Mouse (Mus musculus): ENCODE measurements around the gene BC005537.
"Not testable (repeated sequence)": the region's sequence is repeated elsewhere in the genome, so short reads cannot be mapped to it uniquely, and the experiment has no call there.

Gene BC005537

DNA sequence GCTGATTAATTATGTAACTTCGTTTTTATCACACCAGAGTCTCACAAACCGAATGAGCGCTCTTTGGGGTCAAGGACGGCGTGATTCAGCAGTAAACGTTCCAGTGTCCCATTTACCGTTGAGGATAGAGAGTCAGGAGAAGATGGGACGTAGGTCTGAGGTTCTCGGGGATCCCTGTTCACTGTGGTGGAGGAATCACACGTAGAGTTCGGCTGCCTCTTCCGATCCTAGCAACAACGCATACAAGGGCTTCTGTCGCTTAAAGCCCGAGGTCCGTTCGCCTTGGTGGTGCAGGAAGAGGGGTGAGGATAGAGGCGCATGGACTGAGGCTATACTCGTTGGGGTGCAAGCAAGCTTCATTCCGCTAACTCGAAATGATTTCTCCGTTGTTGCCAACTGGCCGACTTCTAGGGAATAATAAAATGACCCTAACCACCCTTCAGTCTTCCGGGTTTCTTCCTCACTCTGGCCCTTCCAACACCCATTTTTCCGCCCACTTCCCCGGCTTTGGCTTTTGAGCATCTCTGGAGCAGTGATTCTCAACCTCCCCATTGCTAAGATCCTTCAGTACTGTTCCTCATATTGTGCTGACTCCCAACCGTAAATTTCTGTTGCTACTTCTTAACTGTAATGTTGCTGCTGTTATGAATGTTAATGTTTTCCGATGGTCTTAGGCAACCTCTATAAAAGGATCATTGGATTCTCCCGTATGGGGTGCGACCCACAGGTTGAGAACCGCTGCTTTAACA is 1.4 kb upstream of the BC005537 start:
- peak; percentile 21 for DNase-seq (ENCODE audit: low read depth, low spot score)

- peak; percentile 97 for DNase-seq (ENCODE audit: low read depth, low spot score)
These were observed 666 bp upstream of the BC005537 start for GRCm38 (mm10) chr13:24800674-24801307.

DNA sequence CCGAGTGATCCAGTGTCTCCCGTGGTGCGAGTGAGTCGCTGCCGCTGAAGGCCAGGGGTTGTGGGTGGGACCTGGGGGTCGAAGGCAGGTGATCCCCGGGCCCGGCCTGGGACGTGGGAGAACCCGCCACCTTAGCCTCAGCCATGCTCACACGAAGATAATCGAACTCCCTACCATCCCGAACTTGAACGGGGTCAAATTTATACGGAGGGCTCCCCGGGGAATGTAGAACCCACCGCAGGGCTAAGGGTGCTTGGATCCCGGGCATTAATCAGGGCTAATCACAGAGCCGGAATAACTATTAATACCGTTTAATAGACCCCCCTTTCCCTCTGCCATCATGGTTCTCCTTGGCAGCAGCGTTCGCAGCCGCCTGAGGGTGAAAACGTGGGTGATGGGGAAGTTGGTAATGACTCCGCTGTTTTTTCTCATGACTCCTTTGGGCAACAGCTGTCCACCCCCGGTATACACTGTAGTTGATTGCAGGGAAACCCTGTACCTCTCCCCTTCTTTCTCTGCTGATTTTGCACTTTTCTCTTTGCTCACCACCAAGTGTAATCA is 754 bp downstream of the BC005537 start:
- DNase-seq (ENCODE audit: low read depth, low spot score): peak; percentile 18

DNA sequence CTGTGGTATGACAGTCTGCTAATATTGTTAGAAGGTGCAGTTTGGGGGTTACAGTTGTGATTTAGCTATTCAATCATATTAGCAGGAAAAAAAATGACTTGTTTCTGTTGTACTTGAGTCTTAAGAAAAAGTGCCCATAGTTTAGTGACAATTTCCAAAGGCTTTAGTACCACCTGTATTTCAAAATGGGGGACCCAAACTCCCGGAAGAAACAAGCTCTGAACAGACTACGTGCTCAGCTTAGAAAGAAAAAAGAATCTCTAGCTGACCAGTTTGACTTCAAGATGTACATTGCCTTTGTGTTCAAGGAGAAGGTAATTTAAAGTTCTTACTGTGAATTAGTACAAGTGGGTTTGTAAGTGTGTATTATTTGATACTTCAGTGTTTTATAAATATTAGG is 1.7 kb downstream of the BC005537 start:
- DNase-seq (ENCODE audit: low read depth, low spot score): no peak

DNA sequence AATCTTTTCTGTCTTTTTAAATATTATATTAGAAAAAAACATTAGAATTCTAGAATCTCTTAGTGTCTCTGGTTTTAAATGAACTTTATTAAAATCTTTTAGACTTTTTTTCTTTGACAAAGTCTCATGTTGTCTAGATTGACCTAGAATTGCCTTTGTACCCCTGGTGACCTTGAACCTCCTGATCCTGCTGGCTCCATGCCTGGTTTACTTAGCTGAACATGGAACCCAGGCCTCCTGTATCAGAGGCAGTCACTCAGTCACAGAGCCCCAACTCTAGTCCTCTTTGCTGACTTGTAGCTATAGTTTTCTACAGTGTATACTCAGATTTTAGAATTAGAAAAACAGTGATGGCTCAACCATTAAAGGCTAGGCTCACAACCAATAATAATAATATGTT is 4.6 kb downstream of the BC005537 start:
- no peak for DNase-seq (ENCODE audit: low read depth, low spot score)

- DNase-seq (ENCODE audit: low read depth, low spot score): no peak
These were observed 11.1 kb downstream of the BC005537 start for GRCm38 (mm10) chr13:24812521-24812920.

GRCm38 (mm10) chr13:24814616-24815015 is 13.2 kb downstream of the BC005537 start:
- DNase-seq (ENCODE audit: low read depth, low spot score): no peak

DNA sequence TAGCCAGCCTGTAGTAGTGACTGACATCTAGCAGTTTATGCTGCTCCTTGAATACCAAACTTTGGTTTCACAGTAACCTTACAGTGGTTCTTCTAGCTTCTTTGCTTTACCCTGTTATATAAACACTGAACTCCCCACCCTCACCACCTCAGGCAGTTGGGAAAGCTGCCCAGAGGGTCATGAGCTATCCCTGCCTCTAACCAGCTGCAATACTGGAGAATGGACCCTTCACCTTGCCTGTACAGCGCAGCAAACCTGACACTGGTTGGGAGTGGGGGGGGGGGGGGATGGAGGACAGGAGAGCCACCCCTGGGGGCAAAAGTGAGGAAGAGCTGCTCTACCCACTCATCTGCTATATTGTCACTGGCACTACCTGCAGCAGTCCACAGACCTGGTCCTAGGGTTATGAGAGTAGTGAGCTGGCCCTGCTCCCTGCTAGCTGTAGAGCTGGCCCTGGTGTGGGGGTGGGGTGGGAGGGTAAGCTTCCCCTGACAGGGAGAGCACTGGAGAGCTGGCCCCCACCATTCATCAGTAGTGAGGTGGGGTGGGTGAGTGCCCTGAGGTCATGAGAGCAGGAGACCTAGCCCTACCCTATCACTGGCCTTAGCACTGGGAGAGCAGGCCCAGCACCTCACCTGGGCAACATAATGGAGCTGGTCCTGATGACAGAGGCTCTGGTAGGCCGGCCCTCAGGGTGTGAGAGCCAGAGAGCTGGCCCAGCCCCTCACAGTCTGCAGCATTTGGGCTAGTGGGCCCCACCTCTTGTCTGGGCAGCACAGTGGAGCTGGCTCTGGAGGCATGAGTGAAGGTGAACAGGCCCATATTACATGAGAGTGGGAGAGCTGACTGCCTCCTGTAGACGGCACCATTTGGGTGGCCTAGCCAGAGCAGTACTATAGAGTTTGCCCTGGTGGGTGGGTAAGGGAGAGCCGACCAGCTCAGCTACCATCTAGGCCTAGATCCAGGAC is 15.0 kb downstream of the BC005537 start:
- DNase-seq (ENCODE audit: low read depth, low spot score): no peak

DNA sequence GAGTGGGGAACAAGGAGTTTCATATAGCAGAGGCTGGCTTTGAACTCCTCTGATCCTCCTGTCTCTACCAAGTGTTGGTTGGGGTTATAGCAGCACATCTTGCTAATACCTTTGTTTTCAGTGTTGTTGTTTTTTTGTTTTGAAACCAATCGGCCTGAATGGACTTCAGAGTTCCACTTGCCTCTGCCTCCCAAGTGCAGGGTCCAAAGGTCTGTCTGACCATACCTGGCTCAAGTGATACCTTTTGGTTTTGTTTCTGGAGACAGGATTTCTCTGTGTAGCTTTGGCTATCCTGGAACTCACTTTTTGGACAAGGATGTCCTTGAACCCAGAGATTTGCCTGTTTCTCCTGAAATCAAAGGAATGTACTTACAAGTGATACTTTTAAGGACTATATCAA is 18.5 kb downstream of the BC005537 start:
- no peak for DNase-seq (ENCODE audit: low read depth, low spot score)

- DNase-seq (ENCODE audit: low read depth, low spot score): peak; percentile 40
These were observed 21.3 kb downstream of the BC005537 start for GRCm38 (mm10) chr13:24822663-24823343.

GRCm38 (mm10) chr13:24824647-24825046 is 23.2 kb downstream of the BC005537 start:
- no peak for DNase-seq (ENCODE audit: low read depth, low spot score)

- no peak for DNase-seq (ENCODE audit: low read depth, low spot score)
These were observed 24.1 kb downstream of the BC005537 start for GRCm38 (mm10) chr13:24825587-24825986.

DNA sequence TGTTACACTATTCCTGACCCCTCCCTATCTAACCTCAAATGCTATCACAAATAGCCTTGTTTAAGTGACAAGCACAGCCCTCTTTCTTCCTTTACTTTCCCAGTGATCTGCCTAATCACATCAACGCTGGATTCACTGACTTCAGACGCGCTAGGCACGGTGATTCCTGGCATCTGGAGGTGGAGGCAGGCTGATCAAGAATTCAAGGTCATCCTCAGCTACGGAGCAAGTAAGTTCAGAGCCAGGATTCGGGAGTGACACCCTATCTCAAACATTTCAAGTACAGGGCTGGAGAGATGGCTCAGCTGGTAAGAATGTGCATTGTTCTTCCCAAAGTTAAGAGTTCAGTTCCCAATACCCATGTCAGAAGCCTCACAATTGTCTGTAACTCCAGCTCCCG is 24.7 kb downstream of the BC005537 start:
- DNase-seq (ENCODE audit: low read depth, low spot score): no peak

GRCm38 (mm10) chr13:24830756-24831352 is 29.4 kb downstream of the BC005537 start:
- DNase-seq (ENCODE audit: low read depth, low spot score): no peak

DNA sequence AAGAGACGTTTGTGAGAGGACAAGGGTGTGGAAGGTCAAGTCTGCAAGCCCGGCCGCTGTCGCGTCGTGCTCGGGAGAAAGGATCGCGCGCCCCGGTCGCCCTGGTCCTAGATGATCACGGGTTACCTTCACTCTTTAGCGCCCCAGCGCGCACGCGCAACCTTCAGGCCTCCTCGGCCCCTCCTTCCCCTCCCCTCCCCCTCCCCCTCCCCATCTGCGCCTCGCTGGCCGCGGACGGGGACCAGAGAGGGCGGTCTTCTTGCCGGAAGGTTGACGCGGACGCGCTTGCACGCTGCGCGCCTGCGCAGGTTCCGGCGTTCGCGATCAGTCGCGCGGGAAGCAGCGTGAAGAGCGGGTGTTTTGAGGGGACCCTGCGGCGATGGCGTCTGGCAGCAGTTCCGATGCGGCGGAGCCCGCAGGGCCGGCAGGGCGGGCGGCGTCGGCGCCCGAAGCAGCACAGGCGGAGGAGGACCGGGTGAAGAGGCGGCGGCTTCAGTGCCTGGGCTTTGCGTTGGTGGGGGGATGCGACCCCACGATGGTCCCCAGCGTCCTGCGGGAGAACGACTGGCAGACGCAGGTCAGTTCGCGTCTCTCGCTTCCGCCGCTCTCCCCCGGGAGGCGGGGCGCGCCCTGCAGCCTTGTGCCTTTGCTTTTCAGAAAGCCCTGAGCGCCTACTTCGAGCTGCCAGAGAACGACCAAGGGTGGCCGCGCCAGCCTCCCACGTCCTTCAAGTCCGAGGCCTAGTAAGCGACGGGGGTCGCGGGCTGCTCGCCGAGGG is 30.1 kb downstream of the BC005537 start, which contains the start of the genes Acot13 and Tdp2:
Gene Acot13 (minus strand): TSS at position 188 of the 778 bp plus-strand sequence.
Gene Tdp2 (plus strand): TSS at position 327 of the 778 bp plus-strand sequence.
- DNase-seq (ENCODE audit: low read depth, low spot score): peak; percentile 94

DNA sequence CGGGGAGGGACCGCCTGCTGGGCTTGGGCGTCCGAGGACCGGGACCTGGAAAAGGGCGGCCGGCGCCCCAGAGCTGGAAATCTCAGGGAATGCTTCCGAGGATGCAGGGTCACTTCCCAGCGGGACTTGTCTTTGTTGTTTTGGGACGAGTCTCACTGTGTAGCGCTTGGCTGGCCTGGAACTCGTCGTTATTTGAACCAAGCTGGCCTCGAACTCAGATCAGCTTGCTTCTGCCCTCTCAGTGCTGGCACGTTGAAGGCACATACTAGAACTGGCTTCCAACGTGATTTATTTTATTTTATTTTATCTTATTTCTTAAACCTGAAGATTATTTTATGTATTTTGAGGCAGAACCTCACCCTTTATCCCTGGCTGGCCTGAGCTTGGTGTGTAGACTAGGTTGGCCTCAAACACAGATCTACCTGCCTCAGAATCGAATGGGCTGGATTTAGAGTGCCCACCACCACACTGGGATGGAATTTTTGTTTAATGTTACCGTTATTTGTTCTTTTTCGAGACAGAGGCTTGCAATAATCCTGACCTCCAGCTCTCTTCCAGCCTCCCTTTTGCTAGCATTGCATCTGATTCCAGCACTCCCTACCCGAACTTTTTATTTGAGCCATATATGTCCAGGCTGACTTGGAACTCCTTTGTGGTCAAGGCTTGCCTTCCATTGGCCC is 30.8 kb downstream of the BC005537 start:
- DNase-seq (ENCODE audit: low read depth, low spot score): no peak

- DNase-seq (ENCODE audit: low read depth, low spot score): no peak
These were observed 31.3 kb downstream of the BC005537 start for GRCm38 (mm10) chr13:24832811-24833155.

DNA sequence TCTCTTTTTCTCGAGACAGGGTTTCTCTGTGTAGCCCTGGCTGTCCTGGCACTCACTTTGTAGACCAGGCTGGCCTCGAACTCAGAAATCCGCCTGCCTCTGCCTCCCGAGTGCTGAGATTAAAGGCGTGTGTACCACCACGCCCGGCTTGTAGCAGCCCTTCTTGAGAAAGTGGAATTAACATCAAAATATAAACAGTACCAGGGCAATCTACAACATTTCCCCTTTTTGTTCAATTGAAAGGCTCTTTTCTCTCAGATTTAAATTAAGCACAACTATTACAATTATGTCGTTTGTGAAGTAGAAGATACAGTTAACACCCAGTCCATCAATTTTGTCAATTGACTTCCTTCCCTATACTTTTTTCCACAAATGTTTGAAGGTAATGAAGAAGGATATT is 36.3 kb downstream of the BC005537 start:
- not testable (repeated sequence) for DNase-seq (ENCODE audit: low read depth, low spot score)

DNA sequence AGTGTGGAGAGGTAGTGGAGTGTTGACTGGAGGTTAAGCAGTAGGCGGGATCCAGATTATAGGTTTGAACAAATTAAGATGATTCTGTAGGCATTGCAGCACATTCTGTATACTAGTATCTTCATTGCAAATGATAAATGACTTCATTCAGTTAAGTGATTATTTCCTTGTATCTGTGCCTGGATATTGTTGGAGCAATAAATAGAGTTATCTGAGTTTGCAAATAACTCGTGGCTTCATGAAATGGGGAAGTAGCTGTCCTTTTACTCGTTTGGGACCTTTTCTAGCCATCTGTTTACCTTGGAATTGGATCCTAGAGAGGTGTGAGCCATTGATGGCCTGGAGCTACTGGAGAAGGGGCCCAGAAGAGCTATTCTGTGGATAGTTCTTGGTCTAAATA is 38.4 kb downstream of the BC005537 start:
- DNase-seq (ENCODE audit: low read depth, low spot score): no peak

Data from telencephalon, adult 2 months (tissue).